Mouse (Mus musculus) skeletal muscle tissue, adult 2 months (tissue): Measurements from ENCODE around the gene Card10.
"Not testable (repeated sequence)": the region's sequence is repeated elsewhere in the genome, so short reads cannot be mapped to it uniquely, and the experiment has no call there.

Experiments
- DNase-seq: peaks from one replicate; pipeline ENCODE4 v3.0.0-alpha.2; 2012; ENCODE audit warnings: low read depth, low spot score

The Card10 gene

DNA sequence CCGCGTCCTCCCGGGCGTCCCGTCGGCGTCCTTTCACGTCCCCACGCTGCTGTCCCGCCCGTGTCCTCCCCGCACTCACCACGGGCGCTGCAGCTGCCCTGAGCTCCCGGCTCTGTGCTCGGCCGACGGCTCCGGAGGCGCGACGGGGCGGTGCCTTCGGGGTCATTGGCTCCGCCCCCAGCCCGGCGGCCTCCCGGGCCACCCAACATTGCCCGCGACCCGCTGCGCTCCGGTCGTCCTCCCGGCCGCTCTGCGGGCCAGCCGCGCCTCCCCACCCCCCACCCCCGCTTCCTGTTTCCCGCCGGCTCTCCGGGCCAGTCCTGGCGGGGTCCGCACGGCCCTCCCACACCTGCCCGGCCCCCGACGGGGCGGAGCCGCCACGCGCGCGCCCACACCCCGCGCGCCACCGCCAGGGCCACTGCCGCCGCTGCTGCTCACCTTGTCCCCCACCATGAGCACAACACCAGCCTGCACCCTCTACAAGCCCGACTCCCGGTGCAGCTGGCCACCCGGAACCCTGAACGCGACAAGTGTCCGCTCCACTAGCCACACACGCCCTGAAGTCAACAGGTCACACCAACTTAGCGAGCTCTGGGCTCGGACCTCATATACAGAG lies at the start of gene Card10:
Card10 (minus strand) TSS at position 267 of the 616 bp plus-strand sequence.
- DNase-seq = no peak

GRCm38 (mm10) chr15:78851505-78852153 lies 48.8 kb upstream of the Card10 start:
- peak; percentile 79 for DNase-seq

- no peak for DNase-seq
Measured at GRCm38 (mm10) chr15:78850944-78851343, 48.1 kb upstream of the Card10 start.

GRCm38 (mm10) chr15:78850059-78850824 lies 47.4 kb upstream of the Card10 start:
- no peak for DNase-seq

DNA sequence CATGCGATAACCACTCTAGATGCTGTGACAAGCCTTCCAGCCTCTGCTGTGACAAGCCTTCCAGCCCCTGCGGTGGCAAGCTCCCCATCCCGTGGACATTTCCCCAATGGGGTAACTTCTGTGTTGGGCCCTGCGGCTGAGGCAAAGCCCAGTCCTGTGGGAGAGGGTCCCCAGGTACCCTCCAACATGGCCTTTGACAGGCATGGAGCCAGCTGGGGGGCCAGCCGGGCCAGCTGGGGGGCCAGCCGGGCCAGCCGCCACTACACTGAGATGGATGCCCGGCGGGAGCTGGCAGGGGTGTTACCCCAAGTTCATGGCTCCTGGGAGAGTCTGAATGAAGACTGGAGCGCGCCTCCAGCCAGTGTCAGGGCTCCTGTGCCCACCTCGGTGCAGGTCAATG lies 46.6 kb upstream of the Card10 start:
- no peak for DNase-seq

GRCm38 (mm10) chr15:78848467-78848866 lies 45.6 kb upstream of the Card10 start:
- peak; percentile 70 for DNase-seq

DNA sequence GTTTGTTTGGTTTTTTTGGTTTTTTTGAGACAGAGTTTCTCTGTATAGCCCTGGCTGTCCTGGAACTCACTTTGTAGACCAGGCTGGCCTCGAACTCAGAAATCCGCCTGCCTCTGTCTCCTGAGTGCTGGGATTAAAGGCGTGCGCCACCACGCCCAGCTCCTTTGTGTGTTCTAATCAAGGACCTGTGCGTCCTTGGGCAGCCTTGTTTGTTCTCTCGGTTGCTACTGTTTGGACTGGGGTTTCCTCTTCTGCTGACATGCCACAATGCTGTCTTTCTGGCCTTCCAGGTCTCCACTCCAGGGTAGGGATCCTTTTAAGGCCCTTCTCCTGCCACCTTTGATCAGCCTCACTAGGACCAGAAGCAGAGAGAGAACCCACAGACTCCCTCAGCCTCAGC lies 44.0 kb upstream of the Card10 start:
- DNase-seq = not testable (repeated sequence)

DNA sequence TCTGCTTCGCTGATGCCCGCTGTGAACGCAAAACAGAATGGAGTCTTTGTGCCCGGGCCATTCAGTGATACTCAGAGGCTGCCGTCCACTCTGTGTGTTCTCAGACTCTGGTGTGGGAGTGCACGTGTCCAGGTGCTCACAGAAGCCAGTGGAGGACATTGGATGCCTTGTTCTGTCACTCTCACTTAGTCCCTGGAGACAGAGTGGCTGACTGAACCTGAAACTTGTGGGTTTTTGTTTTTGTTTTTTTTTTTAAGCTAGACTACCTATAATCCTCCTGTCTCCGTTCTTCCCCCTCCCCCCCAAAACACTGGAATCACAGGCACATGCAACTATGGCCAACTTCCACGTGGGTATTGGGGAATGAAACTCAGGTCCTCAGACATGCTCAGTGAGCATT lies 43.5 kb upstream of the Card10 start:
- DNase-seq = no peak

DNA sequence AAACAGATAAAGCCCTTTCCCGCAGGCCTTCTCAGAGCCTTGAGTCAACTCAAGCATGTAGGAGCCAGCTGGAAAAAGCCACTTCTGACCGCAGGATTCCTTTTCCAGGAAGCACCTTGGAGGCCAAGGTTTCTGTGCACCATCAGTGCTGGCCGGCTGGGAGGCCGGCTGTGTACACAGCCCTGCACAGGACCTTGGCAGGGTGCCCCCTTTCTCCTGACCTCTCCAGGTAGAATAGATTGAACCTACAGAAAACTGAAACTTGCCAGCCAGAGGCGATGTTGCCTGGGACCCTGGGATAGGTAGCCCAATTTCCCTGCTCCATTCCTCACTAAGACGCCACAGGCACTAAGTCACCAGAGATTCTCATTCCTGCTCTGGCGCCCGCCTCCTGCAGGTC lies 43.0 kb upstream of the Card10 start:
- no peak for DNase-seq

GRCm38 (mm10) chr15:78845321-78845720 lies 42.5 kb upstream of the Card10 start:
- DNase-seq = no peak

DNA sequence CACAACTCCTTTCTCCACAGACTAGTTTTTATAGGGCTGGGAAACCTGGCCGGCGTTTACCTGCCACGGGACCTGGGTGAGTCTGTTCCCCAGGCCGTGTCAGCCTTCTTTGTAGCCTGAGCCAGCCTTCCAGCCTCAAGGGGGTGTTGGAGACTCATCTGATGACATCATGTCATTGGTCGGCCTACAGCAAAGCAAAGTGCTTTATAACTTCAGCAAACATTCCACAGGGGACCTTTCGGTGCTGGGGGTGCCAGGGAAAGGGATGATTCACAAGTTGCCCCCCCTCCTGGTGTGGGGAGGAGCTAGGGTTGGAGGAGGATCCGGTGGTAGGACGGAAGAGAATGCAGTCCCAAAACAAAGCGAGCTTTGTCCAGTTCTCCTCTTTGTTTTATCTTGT lies 41.9 kb upstream of the Card10 start:
- peak; percentile 62 for DNase-seq

DNA sequence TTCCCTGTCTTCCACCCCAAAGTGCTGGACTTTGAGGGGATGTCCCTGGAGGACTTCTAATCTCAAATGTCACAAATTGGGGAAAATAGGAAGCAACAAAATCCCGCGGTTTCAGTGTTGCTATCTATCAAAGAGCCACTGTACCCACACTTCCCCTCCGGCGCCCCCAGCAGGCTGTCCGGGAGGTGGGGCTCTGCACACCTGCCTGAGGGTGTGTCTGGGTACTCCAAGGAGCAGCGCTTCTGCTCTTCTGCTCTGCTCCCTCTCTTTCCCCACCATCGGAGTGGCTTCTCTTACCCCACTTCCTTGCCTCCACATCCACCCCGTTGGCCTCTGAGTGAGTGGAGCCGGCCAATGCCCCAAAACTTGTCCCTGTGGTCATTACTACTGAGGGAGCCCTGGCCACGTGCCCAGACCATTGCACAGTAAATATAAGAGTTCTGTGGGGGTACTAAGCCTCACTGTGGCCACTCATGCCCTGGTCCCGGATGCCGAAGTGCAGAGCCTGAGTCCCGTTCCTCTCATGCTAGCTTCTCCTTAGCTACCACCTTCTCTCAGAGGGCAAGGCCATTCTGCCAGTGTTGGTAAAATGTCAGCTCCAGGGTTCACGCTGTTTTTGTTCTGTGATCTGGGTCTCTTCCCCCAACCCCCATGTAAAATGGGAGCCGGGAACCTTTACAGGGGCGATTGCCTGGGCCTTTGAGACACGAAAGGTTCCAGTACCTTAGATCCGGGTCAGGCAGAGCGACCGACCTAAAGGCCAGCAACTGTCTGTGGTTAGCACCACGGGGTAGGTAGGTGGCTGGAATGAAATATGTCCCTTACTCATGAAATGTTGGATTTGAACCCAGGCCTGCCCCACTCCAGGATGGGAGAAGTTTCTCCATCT lies 41.0 kb upstream of the Card10 start:
- DNase-seq = no peak

GRCm38 (mm10) chr15:78842371-78843163 lies 39.7 kb upstream of the Card10 start, which contains the start of gene Cdc42ep1:
TSS of gene Cdc42ep1 (plus strand) at chr15:78842624.
- no peak for DNase-seq

DNA sequence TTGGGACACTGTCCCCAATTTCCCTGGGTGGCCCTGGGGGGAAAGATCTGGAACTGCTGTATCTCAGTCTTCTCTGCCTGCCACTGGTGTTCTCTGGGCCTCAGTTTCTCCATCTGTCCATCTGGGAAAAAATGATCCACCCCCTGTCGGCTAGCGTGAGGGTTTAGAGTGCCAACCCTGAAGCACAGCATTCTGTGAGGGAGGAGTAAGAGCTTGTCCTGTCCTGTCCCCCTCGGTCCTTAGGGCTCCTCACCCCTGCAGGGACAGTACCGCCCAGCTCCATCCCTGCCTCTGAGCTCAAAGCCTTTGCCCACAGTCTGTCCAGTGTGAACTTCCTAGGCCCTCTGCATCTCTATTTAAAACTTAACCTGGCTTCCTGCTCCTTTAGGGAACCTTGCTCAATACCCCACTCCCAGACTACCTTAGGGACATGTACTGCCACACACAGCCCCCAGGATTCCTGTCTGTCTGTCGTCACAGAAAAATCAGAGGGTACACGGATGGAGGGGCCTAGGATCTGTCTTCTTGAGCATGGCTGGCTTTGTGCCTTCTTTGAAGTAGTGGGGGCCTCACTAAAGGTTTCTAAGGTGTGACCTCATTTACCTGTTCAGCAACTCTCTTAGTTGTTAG lies 38.4 kb upstream of the Card10 start:
- DNase-seq = no peak

DNA sequence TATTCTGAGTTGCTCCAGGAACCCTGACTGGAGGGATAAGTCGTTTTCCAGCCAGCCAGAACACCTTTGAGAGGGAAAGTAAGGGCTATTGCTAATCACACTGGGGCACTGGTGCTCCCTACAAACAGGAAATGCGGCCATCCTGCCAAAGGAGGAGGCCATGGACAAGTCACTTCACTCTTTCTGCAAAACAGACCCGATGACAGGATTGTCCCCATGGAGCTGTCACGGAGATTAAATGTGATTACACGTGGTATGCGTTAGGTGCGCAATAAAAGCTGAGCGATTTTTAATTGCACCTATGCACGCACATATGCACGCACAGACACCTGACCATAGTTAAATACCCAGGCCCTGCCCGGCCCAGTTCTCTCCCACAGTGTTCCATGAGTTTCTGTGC lies 37.9 kb upstream of the Card10 start:
- DNase-seq = no peak

GRCm38 (mm10) chr15:78840241-78840640 lies 37.4 kb upstream of the Card10 start:
- DNase-seq = no peak

GRCm38 (mm10) chr15:78839744-78840143 lies 36.9 kb upstream of the Card10 start:
- no peak for DNase-seq

GRCm38 (mm10) chr15:78836086-78836621 lies 33.3 kb upstream of the Card10 start:
- DNase-seq = peak; percentile 54

DNA sequence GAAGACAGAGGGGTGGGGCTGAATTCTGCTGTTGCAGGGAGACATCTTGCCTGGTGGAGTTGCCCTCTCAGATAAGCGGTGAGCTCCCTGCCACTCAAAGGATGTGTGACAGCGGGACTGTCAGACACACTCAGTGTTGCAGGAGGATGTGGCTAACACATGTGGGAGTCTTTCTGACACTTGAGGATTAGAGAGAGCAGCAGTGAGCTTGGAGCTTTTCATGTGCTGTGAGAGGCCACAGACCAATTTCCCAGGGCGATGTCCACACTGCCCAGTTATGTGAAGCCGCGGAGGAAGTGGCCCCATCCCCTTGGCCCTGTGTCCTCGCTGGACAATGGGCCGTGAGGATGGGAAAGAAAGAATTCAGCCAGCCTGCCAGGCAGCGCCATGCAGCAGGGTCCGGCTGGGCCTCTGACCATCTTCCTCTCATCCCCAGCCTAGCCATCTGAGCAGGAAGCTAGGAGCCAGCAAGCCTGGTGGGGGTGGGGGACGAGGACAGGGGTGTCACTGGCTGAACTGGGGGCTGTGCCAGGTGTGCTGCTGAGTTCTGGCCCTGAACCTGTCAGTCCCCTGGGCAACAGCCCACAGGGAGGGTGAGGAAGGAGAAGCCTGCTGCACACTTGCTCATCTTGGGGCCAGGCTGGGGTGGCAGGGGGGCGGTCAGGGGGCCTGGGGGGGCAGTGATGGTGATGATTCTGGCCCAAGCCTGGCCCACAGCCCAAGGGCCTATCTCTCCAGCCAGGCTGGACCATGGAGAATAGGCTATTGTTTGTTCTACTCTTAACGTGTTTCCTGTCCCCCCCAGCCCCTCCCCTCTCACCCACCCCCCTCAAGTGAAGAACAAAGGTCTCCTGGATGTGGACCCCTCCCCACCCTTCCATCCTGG lies 32.6 kb upstream of the Card10 start:
- DNase-seq = no peak
